Mouse (Mus musculus) midbrain, embryonic 14.5 days (tissue): ENCODE data around the gene Ap5s1. TPM values are rescaled to one million over a fixed set of nuclear protein-coding genes. Genes with fewer than 3 reads are reported as not detected.

Experiments
- ATAC-seq: fragments of 200-750 bp; cut with Nextera tagmentation; 2 replicates; pipeline ENCODE4 v1.8.0; 2017; ENCODE audit warnings: moderate number of reproducible peaks, moderate library complexity; ENCODE audit not compliant: low FRiP score, low TSS enrichment
- DNase-seq: peaks from one replicate; pipeline ENCODE4 v3.0.0-alpha.2; 2015
- H3K27ac ChIP-seq: fragments of 300-500 bp; sonication (generic); replicated peaks from 2 replicates; pipeline ENCODE4 v1.5.1; 2014; ENCODE audit warnings: mild to moderate bottlenecking, low read depth, low read length, moderate library complexity
- H3K27me3 ChIP-seq: fragments of 300-500 bp; sonication (generic); 2 replicates; pipeline ENCODE4 v1.6.1; 2014; ENCODE audit warnings: low read length, control low read depth, mixed read lengths; ENCODE audit not compliant: control insufficient read depth, insufficient read depth
- H3K36me3 ChIP-seq: fragments of 300-500 bp; sonication (generic); 2 replicates; pipeline ENCODE4 v1.6.1; 2014; ENCODE audit warnings: low read length, control low read depth; ENCODE audit not compliant: control insufficient read depth, insufficient read depth
- H3K4me1 ChIP-seq: fragments of 300-500 bp; sonication (generic); 2 replicates; pipeline ENCODE4 v1.6.1; 2014; ENCODE audit warnings: mild to moderate bottlenecking, antibody characterized with exemption, low read length, control low read depth; ENCODE audit not compliant: control insufficient read depth, insufficient read depth
- H3K4me2 ChIP-seq: fragments of 300-500 bp; sonication (generic); 2 replicates; pipeline ENCODE4 v1.6.1; 2014; ENCODE audit warnings: mild to moderate bottlenecking, low read length, moderate library complexity
- H3K4me3 ChIP-seq: fragments of 300-500 bp; sonication (generic); replicated peaks from 2 replicates; pipeline ENCODE4 v1.5.1; 2014; ENCODE audit warnings: low read depth, low read length
- H3K9ac ChIP-seq: fragments of 300-500 bp; sonication (generic); replicated peaks from 2 replicates; pipeline ENCODE4 v1.6.1; 2014; ENCODE audit warnings: mild to moderate bottlenecking, low read length, moderate library complexity
- H3K9me3 ChIP-seq: fragments of 300-500 bp; sonication (generic); 2 replicates; pipeline ENCODE4 v1.6.1; 2016; ENCODE audit warnings: low read length, control low read depth, mixed read lengths; ENCODE audit not compliant: control insufficient read depth
- WGBS: fragments of 180-500 bp; shearing (Covaris S2); extraction: QIAGEN DNeasy Blood & Tissue Kit; methylation state at CpG from one replicate; pipeline ENCODE4 v1.1.7; 2014; 5-methylcytosine and 5-hydroxymethylcytosine counted together
- polyA plus RNA-seq: library from polyadenylated mRNA; unstranded; fragments of >200 nt; fragmentation: Nextera tagmentation; extraction: Ambion mirVana; gene quantifications from 2 replicates; pipeline ENCODE4 v1.2.1, GENCODE M21; 2014

The Ap5s1 gene
- polyA plus RNA-seq, 1 experiment from 2014 or later = 32.5 TPM

DNA sequence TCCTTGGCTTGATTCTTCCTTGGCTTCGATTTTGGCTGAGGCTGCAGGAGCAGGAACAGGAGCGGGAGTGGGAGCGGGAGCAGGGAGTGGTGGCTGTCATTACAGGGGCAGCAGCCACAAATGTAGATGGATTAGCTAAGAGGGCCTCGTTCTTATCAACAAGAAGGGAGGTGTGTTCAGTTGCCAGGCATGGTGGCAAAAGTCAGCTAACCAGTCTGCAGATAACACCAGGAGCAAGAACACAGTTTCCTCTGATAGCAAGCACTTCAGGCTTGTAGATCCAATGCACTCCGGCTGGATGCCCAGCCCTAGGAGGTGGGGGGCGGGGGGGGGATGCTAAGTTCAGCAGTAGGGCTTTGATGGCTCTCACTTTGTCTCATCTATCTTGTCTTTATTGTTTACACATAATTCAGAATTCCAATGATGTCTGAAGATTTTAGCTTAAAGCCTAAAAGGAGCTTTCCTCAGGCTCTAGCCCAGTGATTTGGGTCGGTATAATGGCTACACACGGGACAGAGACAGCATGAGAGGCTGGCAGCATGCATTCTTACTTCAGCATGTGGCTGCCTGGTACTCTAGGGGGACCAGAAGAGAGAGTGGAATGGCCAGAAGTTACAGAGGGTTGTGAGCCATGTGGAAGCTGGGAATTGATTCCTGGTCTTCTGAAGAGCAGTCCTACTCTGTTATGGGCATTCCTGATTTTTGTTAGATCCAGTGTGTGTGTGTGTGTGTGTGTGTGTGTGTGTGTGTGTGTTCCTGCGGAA, 53.8 kb downstream of the Ap5s1 start:
- Histone ChIP-seq H3K36me3 (no peaks in the 10 kb centered on the region), H3K4me1 (peaks cover 23% of the 10 kb centered on the region), H3K4me3 (no peak overlapping the region), H3K9ac (no peak overlapping the region; the same call in 1 of the 2 replicates), H3K27ac (0 out of 2 replicates have a peak overlapping the region, but pooled peaks have one; percentile 98), H3K27me3 (no peaks in the 10 kb centered on the region), H3K4me2 (no peak overlapping the region), H3K9me3 (no peaks in the 10 kb centered on the region)
- ATAC-seq = no peak
- WGBS = 64% methylated on average over 9 of the region's 9 CpGs
- DNase-seq = no peak

- peak overlapping the region; percentile 98 for H3K27ac ChIP-seq
- no peaks in the 10 kb centered on the region for H3K36me3 ChIP-seq
- H3K4me2 ChIP-seq = peak overlapping the region; percentile 83
- ATAC-seq = peak; percentile 83
- peak overlapping the region; percentile 94 for H3K9ac ChIP-seq
- WGBS = 2% methylated on average over 10 of the region's 10 CpGs
- no peaks in the 10 kb centered on the region for H3K27me3 ChIP-seq
- H3K9me3 ChIP-seq = no peaks in the 10 kb centered on the region
- peak; percentile 82 for DNase-seq
- H3K4me1 ChIP-seq = peaks cover 23% of the 10 kb centered on the region
- peak overlapping the region; percentile 88 for H3K4me3 ChIP-seq
These were observed 54.8 kb downstream of the Ap5s1 start for GRCm38 (mm10) chr2:131261481-131262212.

- no peaks in the 10 kb centered on the region for H3K9me3 ChIP-seq
- H3K36me3 ChIP-seq = no peaks in the 10 kb centered on the region
- H3K9ac ChIP-seq = peak within 1 kb of the TSS; percentile 94
- peaks cover 23% of the 10 kb centered on the region for H3K4me1 ChIP-seq
- ATAC-seq = peak; percentile 100
- under 1% methylated on average over 44 of the region's 49 CpGs for whole genome bisulfite sequencing
- peak within 1 kb of the TSS; percentile 83 for H3K4me2 ChIP-seq
- peak within 1 kb of the TSS; percentile 88 for H3K4me3 ChIP-seq
- DNase-seq = peak; percentile 99
- H3K27ac ChIP-seq = peak within 1 kb of the TSS; percentile 98
- H3K27me3 ChIP-seq = no peaks in the 10 kb centered on the region
These were observed 55.4 kb downstream of the Ap5s1 start, which contains the start of gene Pank2 for GRCm38 (mm10) chr2:131262213-131262672. Gene Pank2, plus strand, starts transcription at chr2:131262495.

Other genes with a start within 250 kb of the Ap5s1 start
- 37.8 and 41.7 TPM in 2 replicates for gene Gfra4, start 164.0 kb upstream of the Ap5s1 start, polyA plus RNA-seq
- 0.36 and 0.58 TPM in 2 replicates for gene Adam33, start 143.3 kb upstream of the Ap5s1 start, polyA plus RNA-seq
- 0.51 TPM in 1 of 2 replicates, not detected in the other for gene Siglec1, start 120.3 kb upstream of the Ap5s1 start, polyA plus RNA-seq
- gene Hspa12b, start 79.8 kb upstream of the Ap5s1 start, polyA plus RNA-seq = 1.5 and 1.7 TPM in 2 replicates
- not detected in 2 replicates for gene Gm11037, start 73.6 kb upstream of the Ap5s1 start, polyA plus RNA-seq
- 76.4 and 85.7 TPM in 2 replicates for gene 1700037H04Rik, start 47.0 kb upstream of the Ap5s1 start, polyA plus RNA-seq
- 11.1 TPM in 2 replicates for gene Cenpb, start 27.0 kb upstream of the Ap5s1 start, polyA plus RNA-seq
- 16.4 and 31.5 TPM in 2 replicates for gene Cdc25b, start 20.1 kb upstream of the Ap5s1 start, polyA plus RNA-seq
- gene Spef1, start 19.8 kb upstream of the Ap5s1 start, polyA plus RNA-seq = 11.3 and 14.1 TPM in 2 replicates
- 3.8 and 6.8 TPM in 2 replicates for gene Mavs, start 27.0 kb downstream of the Ap5s1 start, polyA plus RNA-seq
- gene Pank2, start 55.4 kb downstream of the Ap5s1 start, polyA plus RNA-seq = 26.4 and 34.9 TPM in 2 replicates
- 19.6 and 21.2 TPM in 2 replicates for gene Rnf24, start 145.8 kb downstream of the Ap5s1 start, polyA plus RNA-seq